Mouse (Mus musculus) spleen, postnatal 10 days (tissue): ENCODE measurements around the gene Aplp2.

Experiments used
- DNase-seq, 2 experiments: peaks; one replicate each; pipeline ENCODE4 v3.0.0; 2021 to 2022; ENCODE audit warnings: low spot score in 2 of 2

Aplp2 gene

DNA sequence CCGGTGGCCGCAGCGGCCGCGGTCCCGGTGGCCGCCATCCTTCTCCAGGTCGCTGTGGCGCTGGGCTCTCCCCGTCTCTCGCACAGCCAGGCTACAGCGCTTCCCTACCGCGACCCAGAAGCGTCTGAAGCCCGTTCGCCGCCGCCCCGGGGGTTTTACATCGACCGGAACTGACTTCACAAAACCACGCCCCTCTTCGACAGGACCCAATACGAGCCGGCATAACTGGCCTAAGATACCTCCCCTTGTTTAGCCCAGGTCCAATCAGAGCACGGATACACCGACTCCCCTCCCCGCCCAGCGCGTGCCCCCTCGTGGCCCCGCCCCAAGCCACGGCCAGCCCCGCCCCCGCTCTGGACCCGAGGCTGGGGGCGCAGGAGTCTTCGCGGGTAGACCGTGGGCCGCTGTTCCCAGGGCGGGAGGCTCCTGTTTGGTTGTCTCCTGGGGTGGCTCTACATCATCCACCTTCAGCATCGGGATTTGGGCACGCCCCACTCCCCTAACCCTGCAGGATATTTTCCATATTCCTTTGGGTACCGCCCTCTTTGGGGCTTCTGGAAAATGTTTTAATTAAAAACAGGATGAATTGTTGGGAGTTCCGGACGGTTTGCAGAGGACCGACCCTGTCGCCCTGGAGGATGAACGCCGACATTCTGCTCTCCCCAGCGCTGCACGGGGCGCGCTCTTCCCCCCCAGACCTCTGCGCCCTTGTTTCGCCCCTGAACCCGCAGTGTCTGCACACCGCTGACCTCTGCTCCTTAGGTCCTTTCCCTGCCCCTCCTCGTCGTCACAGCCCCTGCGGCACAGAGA is at the start of gene Aplp2:
Gene Aplp2 (minus strand): TSS at position 126 of the 810 bp plus-strand sequence.
- peak; percentile 96 to 97 for DNase-seq

GRCm38 (mm10) chr9:31260219-31260618 is 48.6 kb upstream of the Aplp2 start:
- no peak for DNase-seq

GRCm38 (mm10) chr9:31258237-31258636 is 46.6 kb upstream of the Aplp2 start:
- no peak for DNase-seq

DNA sequence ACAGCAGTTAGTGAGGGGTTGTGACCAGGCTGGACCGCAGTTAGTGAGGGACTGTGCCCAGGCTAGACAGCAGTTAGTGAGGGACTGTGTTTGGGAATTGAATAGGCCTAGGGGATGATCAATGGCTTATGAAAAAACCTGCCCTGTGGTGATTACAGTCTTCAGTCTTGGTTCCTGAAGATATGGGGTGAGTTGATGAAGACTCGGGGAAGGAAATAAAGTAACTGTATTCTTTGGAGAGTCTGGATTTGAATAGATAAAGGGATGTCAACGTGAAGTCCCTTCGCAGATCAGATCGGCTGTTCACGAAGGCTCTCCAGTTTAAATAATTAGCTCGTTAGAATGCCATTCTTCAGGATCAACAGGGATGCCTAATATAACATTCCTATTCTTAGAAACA is 44.3 kb upstream of the Aplp2 start:
- peak in 1 of 2 experiments; percentile 29 for DNase-seq

- peak; percentile 43 to 77 for DNase-seq
Observed at GRCm38 (mm10) chr9:31254697-31255004, 43.0 kb upstream of the Aplp2 start.

DNA sequence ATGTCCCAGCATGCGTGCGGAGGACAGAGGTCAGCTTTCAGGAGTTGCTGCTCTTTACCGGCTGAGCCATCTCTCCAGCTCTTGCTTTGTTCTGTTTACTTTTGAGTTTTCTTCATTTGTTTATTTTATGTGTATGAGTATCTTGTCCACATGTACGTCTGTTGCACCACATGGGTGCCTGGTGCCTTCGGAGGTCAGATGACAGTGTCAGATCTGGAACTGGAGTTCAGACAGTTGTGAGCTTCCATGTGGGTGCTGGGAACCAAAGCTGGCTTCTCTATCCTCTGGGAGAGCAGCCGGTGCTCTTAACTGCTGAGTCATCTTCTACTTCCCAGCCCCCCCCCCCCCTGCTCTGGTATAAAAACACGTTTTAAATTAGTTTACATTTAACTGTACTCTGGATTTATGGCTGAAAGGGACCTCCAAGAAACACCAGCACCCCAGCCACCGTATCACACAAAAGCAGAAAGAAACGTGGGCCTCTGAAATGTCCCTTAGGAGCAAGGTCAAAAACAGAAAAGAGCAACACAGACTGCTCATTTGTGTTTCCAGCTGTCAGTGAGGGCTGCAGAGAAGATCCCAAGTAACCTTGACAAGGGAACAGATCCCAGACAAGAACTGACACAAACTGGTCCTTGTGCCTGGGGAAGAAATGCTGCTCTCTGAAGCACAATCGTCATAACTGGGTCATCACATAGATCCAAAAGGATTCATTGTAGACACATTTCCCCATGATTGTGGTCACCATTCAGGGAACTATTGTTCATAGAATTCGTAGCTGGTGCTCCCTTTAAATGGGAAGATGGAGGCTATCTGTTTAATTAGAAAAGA is 42.5 kb upstream of the Aplp2 start:
- peak; percentile 44 to 59 for DNase-seq

DNA sequence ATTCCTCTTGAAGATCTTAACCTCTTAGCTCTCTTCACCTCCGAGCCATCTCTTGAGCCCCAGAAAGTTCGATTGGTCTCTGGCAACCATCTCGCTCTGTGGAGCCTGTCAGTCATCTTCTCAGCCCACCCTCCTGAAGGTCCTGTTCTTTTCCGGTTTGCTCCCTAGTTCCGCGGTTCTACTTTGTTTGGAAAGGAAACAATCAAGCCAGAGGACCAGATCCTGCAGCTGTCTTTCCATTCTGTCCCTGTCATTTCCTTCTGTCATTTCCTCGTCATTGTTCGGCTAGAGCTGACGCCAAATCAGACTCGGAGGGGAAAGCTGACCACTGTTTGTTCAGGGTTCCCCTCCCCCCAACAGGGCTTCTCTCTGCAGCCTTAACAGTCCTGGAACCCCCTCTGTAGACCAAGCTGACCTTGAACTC is 41.7 kb upstream of the Aplp2 start:
- peak; percentile 42 to 68 for DNase-seq

- peak; percentile 77 to 93 for DNase-seq
Observed at GRCm38 (mm10) chr9:31252182-31252799, 40.7 kb upstream of the Aplp2 start.

DNA sequence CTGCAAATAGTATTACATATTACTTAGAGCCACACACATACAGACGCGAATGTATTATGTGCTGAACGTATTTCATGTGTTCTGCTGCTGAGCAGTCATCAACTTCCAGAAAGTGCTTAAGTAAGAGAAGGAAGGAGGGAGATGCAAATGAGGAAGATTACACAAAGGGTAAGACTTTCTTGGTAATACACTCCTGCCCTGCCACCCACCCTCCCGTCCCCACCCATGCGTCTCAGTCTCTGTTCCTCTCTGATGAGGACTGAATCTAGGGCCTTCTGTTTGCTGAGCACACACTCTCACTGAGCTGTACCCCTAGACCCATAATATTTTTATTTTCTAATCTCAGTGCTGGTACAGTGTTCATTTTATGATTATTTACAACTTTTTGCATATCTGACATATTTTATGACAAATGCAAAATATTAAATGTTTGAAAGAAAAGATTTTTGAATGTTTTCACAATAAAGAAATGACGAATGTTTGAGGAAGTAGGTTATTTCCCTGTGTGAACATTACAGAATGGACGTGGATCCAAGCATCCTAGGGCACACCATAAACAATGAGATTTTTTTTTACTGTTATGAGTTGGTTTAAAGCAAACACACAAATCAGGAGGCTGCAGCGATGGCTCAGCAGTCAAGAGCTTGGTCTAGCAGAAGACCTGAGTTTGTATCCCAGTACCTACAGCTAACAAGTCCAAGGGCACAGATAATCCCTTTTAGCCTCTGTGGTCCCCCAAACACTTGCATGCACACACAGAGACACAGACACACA is 36.0 kb upstream of the Aplp2 start:
- DNase-seq: no peak

DNA sequence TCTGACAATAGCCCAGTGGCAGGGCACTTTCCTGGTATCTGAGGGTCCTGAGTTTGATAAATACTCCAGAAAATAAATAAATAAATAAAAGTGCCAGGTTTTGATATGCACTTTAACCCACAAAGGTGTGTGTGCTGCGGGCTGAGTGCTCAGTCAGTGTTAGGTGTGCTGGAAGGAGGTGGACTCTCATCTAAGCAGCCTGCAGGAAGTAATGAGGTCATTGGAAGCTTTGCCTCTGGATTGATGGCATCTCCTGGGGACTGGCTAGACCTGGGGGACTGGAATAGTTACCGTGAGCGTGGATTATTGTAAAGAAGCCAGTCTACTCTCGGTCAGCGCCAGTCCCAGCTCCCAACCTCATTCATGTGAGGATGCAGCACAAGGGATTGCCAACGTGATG is 34.8 kb upstream of the Aplp2 start:
- DNase-seq: no peak

DNA sequence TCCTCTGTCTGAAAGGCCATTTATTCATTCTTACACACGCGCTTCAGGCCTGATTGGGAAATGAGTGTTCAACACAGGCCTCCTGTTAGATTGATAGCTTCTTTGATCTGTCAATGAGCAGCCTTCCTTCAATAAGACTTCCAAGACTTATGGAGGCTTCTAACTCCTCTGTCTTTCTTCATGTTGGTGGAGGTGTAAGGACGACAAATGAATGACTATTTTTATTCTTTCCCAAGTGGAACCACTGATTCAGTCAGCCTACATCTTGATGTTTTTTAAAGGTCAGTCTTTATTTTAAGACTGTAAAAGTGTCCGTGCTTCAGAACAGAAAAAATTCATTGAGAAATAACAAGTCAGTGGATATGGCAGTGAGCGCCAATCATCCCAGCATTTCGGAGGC is 33.4 kb upstream of the Aplp2 start:
- no peak for DNase-seq

GRCm38 (mm10) chr9:31243939-31244333 is 32.3 kb upstream of the Aplp2 start:
- no peak for DNase-seq

DNA sequence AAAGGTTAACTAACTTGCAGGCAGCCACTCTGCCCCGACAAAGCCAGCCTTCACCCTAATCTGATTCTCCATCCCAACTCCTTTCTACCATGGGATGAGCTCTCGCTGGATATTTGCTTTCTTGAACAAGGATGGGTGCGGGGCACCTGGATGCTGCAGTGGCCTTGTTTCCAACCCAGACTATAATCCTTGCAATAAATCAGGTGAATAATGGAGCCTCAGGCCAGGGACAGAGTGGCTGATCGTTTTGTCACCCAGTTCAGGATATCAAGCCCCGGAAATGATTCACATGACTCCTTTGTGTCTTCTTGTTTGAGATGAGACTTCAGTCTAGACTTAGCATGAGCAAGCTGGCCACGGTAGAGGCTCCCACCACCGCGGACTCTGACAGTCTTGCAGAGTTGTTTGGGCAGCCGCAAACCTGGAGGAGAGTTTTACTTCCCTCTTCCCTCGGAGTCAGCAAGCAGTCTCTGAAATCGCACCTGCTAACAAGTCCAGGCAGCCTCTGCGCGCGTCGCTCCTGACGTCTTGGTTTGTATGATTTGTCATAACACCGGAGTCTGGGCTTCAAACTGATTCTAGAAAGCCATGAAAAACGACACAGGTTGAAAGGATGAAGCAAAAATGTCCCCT is 31.8 kb upstream of the Aplp2 start:
- DNase-seq: peak in 1 of 2 experiments; percentile 48

DNA sequence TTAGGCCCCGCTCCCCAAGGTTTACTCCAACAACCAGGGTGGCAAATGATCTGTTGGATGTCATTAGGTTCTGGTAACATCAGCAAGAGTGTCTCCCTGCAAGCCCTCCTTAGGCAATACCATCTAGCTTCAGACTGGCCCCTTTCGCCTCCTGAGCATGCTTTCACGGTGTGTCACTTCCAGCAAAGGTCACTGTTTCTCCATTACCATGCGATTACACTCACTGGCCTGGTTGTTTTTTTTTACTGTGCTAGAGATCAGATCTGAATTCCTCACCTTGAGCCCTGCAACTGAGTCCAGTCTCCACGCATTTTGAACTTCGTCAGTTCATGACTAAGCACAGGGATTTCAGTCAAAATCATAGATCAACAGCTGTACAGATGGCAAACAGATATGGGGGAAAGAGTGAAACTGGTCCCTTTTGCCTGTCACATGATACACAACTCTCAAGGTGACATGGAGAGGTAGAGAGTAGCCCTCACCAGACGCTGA is 29.6 kb upstream of the Aplp2 start:
- no peak for DNase-seq

DNA sequence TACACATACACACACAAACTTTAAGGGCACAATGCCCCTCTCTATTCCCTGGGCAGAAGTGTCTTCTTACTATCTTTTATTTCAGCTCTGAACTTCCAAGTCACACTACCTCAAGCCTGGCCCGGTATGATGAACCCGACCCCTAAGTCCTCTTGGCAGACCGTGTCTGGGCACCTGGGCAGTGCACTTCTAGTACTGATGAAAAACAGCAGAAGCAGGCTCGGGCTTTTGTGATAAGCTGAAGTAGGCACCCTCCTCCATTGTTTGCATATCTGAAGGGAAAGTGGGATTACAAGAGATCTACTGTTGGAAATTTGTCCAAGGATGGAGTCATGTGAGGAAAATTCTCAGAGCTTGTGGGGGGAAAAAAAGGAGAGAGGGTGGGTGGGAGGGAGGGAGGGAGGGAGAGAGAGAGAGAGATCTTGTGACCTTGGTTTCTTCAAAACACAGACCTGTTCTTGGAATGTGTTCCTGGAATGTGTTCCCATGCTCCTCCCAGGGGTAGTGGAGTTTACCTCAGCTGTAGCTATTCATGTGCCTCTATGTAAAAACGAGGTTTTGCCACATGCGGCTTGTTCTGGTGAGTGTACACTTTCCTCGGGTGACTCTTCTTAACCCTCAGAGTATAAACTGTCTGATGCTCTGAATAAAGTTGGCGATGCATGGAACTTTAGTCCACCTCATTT is 29.1 kb upstream of the Aplp2 start:
- DNase-seq: no peak

DNA sequence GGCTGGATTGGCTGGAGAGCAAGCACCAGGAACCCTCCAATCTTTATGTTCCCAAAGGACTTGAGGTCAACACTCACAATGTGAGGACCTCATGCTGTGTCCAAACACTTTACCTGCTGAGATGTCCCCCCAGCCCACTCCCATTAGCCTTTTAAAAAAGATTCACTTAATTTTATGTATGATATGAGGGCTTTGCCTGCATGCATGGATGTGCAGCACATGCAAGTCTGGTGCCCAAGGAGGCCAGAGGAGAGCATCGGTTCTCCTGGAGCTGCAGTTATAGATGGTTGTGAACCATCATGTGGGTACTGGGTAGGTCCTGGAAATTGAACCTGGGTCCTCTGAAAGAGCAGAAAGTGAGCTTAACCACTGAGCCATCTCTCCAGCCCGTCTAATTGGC is 27.9 kb upstream of the Aplp2 start:
- DNase-seq: no peak

DNA sequence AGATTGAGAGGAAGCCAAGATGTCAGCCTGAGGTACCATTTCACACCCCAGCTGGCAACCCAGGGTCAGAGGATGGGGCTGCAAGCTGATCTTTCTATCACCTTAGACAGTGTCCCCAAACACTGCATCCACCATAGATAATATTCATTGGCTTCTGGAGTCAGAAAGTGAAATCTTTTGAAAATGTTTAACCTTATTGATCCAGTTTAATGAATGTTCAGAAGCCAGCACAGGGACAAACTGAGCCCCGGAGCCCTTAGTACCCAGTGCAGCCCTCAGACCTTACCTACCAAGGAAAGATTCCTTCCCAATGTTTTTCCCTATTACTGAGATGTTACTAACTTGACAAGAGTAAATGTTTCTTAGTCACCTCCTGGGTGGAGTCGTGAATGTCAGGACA is 26.9 kb upstream of the Aplp2 start:
- DNase-seq: no peak

GRCm38 (mm10) chr9:31236079-31236478 is 24.5 kb upstream of the Aplp2 start:
- DNase-seq: no peak

- DNase-seq: no peak
Observed at GRCm38 (mm10) chr9:31235489-31235888, 23.9 kb upstream of the Aplp2 start.

- no peak for DNase-seq
Observed at GRCm38 (mm10) chr9:31235030-31235429, 23.4 kb upstream of the Aplp2 start.

DNA sequence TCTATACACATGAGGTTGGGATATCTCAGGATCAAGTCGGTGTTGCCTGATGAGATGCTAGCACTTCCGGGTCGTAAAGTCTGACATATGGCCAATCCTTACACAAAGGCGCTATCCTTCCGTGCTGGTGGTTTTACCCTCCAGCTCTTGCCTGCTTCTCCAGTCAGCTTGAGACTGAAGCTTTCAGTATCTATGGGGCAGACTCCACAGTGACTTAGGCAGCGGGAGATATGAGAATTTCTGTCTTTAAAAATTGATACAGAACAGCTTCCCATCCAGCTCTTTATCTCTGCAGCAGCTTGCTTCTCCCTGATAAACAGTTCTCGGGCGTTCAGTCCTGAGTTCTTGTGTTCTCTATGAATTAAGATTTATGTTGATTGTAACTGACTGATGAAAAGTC is 14.9 kb upstream of the Aplp2 start:
- DNase-seq: no peak
